Mouse (Mus musculus) 3T3-L1 (cell line): Measurements from ENCODE around the gene Dlg2.

Experiments used
- DNase-seq: peaks from one replicate; pipeline ENCODE4 v3.0.0-alpha.2; 2015; ENCODE audit warnings: low read depth, low spot score

The Dlg2 gene

DNA sequence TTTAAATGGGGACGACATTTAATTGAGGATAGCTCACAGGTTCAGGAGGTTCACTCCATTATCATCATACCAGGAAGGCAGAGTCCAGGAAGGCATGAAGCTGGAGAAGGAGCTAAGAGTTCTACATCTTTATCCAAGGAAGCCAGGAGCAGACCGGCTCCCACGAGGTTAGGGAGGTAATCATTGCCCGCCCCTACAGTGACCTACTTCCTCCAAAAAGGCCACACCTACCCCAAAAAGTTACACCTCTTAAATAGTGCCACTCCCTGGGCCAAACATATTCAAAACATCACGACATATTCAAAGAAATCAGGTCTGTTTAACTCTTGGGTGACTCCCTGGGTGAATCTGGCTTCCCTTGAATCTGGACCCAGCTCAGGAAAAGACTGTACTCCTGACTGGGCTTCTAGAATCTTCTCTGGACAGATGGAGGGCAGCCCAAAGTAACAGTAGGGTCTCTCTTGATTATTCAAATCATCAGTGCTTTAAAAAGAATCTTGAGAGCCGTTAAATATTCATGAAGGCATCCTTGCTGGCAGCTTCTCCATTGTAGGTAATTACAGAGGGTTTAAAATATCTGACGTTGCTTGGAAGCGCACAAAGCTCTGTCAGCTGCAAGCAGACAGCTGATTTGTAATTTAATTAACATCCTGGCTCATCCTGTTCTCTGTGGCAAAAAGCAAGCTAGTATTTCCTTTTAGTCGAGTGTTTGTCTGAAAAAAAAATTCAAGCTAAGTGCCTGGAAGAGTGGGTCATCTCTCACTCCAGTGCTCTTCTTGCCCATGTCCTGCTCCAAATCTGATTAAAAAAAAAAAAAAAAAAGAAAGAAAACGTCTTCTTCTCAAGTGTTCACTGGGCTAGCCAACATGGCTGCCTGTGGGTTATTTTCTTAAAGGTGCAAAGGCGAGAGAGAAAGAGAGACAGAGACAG, 966.2 kb downstream of the Dlg2 start:
- DNase-seq, result no peak

DNA sequence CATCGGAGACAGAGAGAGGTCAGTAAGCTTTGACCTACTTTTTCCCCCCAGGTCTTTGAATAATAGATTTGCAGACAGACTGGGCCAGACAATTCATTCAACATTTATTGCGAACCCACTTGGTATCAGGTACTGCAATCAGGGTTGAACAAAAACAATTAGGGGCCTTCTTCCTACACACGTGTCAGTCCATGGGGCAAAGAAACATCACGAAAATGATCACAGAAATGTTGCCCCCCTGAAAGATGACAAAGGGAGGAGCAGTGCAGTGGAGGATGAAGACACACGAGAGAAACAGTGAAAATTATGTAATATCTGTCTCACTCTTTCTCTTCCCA, 966.9 kb downstream of the Dlg2 start:
- DNase-seq, result no peak

DNA sequence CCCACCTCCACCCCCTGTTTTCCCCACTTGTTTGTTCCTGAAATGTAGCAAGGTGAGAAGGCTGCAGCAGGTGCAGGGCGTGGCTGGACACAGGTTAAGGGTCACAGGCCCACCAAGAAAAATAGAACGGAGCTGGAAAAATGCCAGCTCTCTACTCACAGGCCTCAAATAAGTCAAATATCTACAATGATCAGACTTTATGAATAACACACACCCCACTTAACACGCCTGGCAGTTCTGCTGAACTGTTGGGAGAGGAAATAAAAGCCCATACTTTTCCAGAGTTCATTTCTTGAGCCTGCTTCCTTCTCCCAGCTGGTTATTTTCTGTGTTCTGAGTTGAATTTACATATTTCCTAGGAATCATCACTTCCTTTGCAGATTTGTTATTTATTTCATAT, 967.4 kb downstream of the Dlg2 start:
- DNase-seq, result no peak

- DNase-seq, result peak; percentile 14
These were observed 968.3 kb downstream of the Dlg2 start for GRCm38 (mm10) chr7:91444728-91445127.

- no peak for DNase-seq
These were observed 980.3 kb downstream of the Dlg2 start for GRCm38 (mm10) chr7:91456796-91457195.

DNA sequence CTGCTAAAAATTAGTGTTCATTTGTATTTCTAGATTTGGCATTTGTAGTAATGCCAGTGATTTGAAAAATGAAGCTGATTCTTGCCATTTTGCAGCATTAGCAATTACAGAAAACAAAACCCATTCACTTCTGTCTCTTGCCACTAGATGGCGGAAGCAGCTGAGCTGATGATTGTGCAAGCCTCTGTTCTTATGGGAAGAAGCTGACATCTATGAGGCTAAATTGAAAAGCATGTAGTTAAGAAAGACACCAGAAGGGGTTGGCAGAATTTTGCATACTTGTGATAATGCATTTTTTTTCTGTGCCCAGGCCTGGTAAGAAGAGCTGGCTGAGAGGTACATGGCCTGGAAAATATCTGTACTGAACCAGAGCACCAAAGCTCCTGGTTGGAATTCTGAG, 980.7 kb downstream of the Dlg2 start:
- peak; percentile 92 for DNase-seq

GRCm38 (mm10) chr7:91461352-91461751, 984.9 kb downstream of the Dlg2 start:
- DNase-seq, result no peak

DNA sequence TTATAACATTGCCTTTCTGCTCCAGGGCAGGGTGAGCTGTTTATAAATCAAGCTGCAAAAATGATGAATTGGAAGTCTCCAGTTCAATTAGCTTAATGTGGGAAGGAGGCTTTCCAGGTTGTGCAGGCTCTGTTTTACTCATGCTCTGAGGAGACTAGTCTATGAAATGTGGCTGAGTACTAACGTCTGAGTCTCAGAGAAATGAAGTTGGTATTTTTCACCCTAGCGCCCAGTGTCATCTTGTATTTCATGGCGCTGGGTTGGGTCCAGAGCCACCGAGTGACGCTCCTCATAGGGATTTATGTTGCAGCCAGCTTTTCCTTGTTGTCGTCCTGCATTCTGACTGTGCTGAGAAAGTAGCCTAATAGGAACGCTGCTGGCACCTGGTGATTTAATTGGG, 986.8 kb downstream of the Dlg2 start:
- DNase-seq, result no peak

DNA sequence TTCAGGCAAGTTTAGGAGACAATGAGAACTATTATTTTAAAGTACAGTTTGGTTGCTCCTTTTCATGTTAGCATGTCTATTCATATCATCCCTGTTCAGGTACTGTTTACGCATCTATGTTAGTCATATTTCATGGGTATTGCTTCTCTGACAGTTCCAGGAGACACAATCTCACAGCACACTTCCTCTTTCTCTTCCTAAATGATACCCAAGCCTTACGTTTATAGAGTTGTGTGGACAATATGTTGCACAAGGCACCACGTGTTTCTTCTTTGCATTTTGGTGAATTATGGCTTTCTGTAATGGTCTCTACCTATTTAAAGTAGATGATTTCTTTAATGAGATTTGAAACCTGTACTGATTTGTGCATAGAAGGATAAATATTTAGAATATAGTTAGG, 990.6 kb downstream of the Dlg2 start:
- no peak for DNase-seq

DNA sequence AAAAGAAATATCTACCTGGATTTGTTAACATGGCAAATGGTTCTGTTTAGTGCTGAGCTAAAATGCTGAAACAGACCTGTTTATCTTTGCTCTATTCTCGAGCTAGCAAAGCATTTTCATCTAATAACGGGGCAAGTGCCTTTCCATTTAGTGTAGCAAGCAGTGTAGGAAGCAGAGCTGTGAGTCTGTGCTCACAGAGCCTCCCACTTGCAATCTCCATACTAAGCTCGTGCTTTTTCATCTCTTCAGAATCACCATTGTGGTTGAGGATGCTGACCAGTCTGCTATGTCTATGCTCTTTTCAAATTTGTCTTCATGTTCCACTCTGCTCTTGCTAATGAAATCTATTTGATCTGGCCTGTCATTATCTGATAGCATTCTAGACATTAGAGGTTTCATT, 1002.7 kb downstream of the Dlg2 start:
- no peak for DNase-seq

- no peak for DNase-seq
These were observed 1005.2 kb downstream of the Dlg2 start for GRCm38 (mm10) chr7:91481574-91482197.

DNA sequence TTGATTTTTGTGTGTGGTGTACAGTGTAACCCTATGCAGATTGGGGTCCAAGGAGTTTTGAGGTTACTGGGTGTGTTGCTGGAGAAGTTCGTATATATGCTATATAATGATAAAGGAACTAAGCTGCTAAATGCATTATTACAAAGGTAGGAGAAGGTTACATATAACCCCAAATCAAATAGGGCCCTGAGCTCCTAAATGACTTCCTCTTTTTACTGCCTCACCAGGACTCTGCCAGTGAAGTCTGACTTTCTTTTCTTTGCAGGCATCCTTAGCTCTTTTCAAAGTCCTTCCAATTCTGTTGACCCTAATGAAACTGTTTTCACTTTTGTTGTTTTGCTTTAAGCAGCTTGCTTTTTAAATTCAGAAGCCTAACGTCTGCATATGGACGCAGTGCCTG, 1016.8 kb downstream of the Dlg2 start:
- DNase-seq, result no peak

GRCm38 (mm10) chr7:91495526-91495925, 1019.1 kb downstream of the Dlg2 start:
- no peak for DNase-seq

DNA sequence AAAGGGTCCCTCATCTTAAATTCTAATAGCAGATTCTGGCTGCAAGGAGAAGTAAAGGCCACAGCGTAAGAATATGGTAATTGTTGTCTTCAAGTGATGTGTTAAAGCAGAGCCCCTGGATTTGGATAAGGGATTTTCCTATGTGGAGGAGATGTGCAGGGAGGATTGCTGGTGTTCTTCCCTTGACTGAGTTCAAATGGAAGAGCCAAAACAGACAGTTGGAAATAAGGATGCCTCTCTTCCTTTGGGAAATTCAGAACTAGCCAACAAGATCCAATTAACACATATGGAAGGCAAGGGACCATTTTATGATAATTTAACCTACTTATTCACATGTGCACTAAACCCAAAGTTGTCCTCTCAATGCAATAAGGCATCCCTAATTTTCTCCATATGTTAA, 1034.6 kb downstream of the Dlg2 start:
- no peak for DNase-seq

GRCm38 (mm10) chr7:91514445-91514844, 1038.0 kb downstream of the Dlg2 start:
- no peak for DNase-seq

DNA sequence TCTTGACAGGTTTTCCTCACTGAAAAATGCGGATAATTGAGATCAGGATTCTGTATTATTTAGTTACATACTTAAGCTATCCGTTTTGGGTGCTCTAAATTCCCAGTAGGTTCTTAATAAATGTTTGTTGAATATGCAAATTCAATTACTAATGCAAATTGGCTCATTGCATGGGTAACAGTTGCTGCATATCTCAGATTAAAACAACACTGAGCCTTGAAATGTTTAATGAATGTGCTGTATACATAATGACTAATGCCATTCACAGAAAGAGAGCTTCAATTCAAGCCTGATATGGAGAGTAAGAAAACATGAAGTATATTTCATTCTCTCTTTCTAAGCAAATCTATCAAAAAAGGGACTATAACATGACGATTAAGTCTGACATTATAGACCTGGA, 1039.8 kb downstream of the Dlg2 start:
- no peak for DNase-seq

DNA sequence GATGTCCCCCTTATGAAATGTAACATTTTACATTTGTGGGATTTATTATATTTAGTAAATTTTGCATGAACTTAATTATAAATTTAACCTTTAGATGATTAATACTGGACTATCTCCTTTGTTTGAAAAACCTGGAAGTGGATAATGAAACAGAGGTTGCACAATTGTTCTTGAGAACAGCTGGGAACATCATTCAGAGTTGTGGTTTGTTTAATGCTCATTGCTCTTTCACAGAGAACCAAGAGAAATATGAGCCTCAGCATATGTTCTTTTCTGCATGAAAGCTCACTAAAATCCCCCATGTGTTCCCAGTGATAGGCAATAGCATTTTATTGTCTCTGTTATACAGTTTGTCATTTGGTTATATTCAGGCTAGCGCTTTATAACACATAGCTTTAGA, 1049.4 kb downstream of the Dlg2 start:
- DNase-seq, result no peak

DNA sequence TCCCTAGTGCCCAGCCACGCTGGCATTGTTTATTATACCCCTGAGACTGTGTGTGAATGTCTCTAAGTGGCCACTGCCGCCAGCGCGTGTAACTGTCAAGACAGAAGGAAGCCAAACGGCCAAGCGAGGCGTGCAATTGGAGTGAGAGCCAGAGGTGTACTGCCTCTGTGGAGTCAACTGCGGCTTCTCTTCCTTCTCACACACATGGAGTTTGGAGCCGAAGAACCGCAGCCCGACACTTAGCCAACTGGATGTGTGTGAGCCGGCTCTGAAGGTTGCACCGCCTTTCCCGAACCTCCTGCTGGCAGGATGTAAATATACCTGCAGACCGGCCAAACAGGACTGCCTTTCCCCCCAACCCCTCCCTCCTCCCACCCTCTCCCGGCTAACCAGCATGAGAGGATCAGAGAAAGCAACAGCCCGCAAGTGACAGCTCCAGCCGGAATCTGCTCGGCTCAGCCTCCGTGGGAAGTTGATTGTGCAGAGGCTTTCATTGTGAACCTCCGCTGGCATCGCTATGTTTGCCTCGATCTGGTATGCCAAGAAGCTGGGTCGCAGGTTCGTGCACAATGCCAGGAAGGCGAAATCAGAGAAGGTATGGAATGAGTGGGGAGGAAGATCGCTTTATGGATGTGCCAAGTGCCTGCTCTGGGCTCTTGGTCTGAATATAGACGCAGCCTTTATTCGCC, 1066.3 kb downstream of the Dlg2 start:
- no peak for DNase-seq

- no peak for DNase-seq
These were observed 1066.8 kb downstream of the Dlg2 start for GRCm38 (mm10) chr7:91543286-91543650.

DNA sequence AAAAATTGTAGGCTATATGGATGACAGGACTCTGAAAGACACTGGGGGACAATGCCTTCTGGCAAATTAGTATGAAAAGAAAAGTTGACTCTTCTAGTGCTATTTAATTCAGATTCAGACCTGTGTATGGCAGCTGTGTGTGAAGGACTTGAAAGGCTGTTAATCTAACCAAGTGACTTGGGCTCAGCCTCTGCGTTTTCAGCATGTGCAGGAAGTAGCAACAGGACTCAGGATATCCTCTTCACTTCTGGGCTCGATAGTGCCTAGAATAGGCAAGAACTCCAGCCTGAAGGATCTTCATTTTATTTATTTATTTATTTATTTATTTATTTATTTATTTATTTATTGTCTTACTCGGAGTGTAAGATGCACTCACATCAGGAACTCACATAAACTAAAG, 1068.1 kb downstream of the Dlg2 start:
- no peak for DNase-seq

DNA sequence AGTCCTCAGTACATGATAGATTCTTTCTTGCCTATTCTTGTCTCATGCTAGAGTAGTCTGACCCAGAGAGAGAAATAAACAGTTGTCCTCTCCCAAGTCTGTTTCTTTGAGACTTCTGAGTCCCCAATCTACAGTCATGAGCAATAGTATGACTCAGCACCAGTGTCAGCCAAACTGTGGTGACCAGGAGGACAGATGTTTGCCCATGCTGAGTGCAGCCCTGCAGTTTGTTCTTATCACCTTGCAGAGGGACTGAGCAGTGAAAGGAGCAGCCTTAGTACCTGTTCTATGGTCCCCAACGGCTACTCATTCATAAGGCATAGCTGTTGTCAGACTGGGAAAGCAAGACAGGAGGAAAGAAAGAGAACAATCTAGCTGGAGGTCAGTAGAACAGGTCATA, 1072.3 kb downstream of the Dlg2 start:
- peak; percentile 16 for DNase-seq

DNA sequence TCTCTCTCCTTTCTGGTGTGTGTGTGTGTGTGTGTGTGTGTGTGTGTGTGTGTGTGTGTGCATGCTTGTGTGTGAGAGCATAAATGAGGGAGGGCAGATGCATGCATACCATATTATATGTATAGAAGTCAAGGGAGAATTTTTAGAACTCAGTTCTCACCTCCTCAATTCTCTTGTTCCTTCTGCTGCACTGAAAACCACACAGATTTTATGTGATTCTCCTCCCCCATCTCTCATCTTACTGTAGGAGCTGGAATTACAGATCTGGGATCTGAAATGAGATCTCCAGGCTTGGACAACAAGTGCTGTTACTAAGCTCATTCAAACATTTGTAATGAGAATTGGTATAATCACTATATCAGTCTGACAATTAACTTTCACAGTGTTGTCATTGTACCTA, 1081.1 kb downstream of the Dlg2 start:
- DNase-seq, result no peak

DNA sequence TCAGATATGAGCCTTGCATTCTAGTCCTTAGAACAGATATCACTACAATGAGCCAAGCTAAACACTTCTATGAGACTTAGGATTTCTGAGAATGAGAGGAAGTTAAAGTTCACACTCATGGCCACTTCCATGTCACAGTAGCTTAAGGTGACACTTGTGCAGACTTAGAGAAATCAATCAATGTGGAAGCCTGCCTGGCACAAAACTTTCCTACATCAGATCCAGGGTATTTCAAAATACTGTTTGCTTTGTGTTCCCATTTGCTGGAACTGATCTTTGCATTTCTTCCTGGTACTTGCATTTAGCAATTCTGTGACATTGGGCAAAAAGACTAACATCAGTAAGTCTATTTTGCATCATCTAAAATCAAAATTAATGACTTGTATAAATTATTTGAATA, 1091.0 kb downstream of the Dlg2 start:
- no peak for DNase-seq
